ENCODE assay signal across 8 mouse cellular contexts in the genomic region with DNA sequence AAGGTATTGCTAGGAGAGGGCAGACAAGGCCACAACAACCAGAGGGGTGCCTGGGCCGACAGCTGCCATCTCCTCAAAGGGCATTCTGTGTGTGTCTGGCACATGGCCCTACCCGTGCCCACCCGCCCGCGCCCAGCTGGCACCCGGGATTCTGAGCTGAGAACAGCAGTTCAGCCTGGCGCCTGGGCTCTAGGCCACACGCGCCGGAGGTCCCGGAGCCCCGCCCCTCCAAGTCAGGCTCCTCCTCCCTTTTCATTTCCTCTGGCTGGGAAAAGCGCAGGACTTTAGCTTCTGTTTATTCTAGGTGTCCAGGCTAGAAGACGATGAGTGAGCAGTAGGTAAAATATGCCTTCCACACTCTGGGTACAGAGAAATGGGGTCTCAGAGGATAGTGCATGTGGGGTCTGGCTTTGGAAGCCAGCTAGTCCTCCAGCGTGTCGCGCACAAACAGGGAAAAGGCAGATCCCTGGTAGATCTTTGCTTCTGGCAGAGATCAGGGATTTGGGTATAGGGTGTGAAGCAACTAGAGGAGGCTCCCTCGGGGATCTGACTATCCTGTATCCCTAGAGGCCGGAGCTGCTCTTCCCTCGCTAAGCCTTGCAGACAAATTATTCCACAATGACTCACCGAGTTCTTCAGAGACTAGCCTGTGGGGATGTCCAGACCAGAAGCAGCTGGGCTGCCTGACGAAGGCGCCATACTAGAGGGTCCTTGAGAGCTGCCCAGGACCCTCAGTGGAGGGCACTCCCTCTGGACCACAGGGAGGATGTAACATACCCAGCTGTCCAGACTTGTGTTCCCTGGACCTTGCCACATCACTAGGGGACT. TPM values are rescaled to one million over a fixed set of nuclear protein-coding genes. Genes with fewer than 3 reads are reported as not detected.
A peak's percentile ranks its signal among the peaks of the same experiment; 100 is the strongest.
DNase-seq lines count a peak whose midpoint lies in the region; ATAC-seq and TF ChIP-seq lines count a peak whose summit lies in the region.

No protein-coding gene starts in this region.

- no peaks in the 10 kb centered on the region for H3K4me1 ChIP-seq in thymus, adult 2 months (replicated peaks; ENCODE audit: control insufficient read depth, insufficient read depth, low read length)
- H3K4me1 ChIP-seq in intestine, embryonic 15.5 days (replicated peaks), result peaks cover 48% of the 10 kb centered on the region
- peaks cover 43% of the 10 kb centered on the region for H3K4me1 ChIP-seq in limb, embryonic 12.5 days (replicated peaks)
- peaks cover 47% of the 10 kb centered on the region for H3K4me1 ChIP-seq in midbrain, embryonic 12.5 days

- H3K4me2 ChIP-seq in intestine, embryonic 15.5 days (replicated peaks), result peak overlapping the region; percentile 54
- H3K4me2 ChIP-seq in limb, embryonic 12.5 days, result peak overlapping the region; percentile 56
- H3K4me2 ChIP-seq in midbrain, embryonic 12.5 days (replicated peaks), result peak overlapping the region; percentile 47

- no peak for TF ChIP-seq POLR2A in thymus, adult 2 months (IDR thresholded peaks at IDR 0.05; ENCODE audit: control insufficient read depth, extremely low read depth, insufficient read depth, low read length, poor library complexity)

- no peak overlapping the region for H3K27ac ChIP-seq in thymus, adult 2 months (ENCODE audit: control insufficient read depth, insufficient read depth, low read length)
- peak overlapping the region; percentile 89 for H3K27ac ChIP-seq in intestine, embryonic 15.5 days
- no peak overlapping the region; the same call in 1 of the 2 replicates for H3K27ac ChIP-seq in limb, embryonic 12.5 days
- H3K27ac ChIP-seq in midbrain, embryonic 12.5 days (replicated peaks), result peak overlapping the region; percentile 49; the same call in 1 of the 2 replicates

- H3K9me3 ChIP-seq in intestine, embryonic 15.5 days, result no peaks in the 10 kb centered on the region
- H3K9me3 ChIP-seq in limb, embryonic 12.5 days, result no peaks in the 10 kb centered on the region
- H3K9me3 ChIP-seq in midbrain, embryonic 12.5 days, result no peaks in the 10 kb centered on the region

- no peak overlapping the region for H3K4me3 ChIP-seq in thymus, adult 2 months (ENCODE audit: control insufficient read depth, insufficient read depth, low read length)
- H3K4me3 ChIP-seq in intestine, embryonic 15.5 days (replicated peaks), result peak overlapping the region; percentile 20
- peak overlapping the region; percentile 27 for H3K4me3 ChIP-seq in limb, embryonic 12.5 days (replicated peaks)
- H3K4me3 ChIP-seq in midbrain, embryonic 12.5 days, result peak overlapping the region; percentile 22

- H3K27me3 ChIP-seq in thymus, adult 2 months (ENCODE audit: control insufficient read depth, insufficient read depth, low read length), result peaks cover 23% of the 10 kb centered on the region
- no peaks in the 10 kb centered on the region for H3K27me3 ChIP-seq in intestine, embryonic 15.5 days (replicated peaks)
- H3K27me3 ChIP-seq in limb, embryonic 12.5 days, result no peaks in the 10 kb centered on the region
- peaks cover 10% of the 10 kb centered on the region; the same call in 1 of the 2 replicates for H3K27me3 ChIP-seq in midbrain, embryonic 12.5 days

- H3K36me3 ChIP-seq in thymus, adult 2 months (ENCODE audit: control insufficient read depth, insufficient read depth, low read length), result no peaks in the 10 kb centered on the region
- H3K36me3 ChIP-seq in intestine, embryonic 15.5 days, result no peaks in the 10 kb centered on the region
- no peaks in the 10 kb centered on the region for H3K36me3 ChIP-seq in limb, embryonic 12.5 days
- no peaks in the 10 kb centered on the region for H3K36me3 ChIP-seq in midbrain, embryonic 12.5 days

- peak; percentile 15 for DNase-seq in thymus, adult 2 months
- no peak for DNase-seq in thymus, postnatal 10 days (ENCODE audit: low spot score in 2 of 2)
- peak; percentile 53 to 64 for DNase-seq in cerebellum, postnatal 36 days
- peak; percentile 74 for DNase-seq in gastrocnemius, postnatal 14 days
- peak; percentile 67 for DNase-seq in urinary bladder, postnatal 25 days (ENCODE audit: low spot score)

- ATAC-seq in intestine, embryonic 15.5 days, result peak; percentile 69
- ATAC-seq in limb, embryonic 12.5 days (ENCODE audit: insufficient number of reproducible peaks, insufficient read depth, low FRiP score, low TSS enrichment, low read depth), result no peak
- peak; percentile 30; the same call in 1 of the 2 replicates for ATAC-seq in midbrain, embryonic 12.5 days (ENCODE audit: low FRiP score, low read depth)

- WGBS in thymus, adult 2 months, result 10% methylated on average over 23 of the region's 23 CpGs
- 4% methylated on average over 23 of the region's 23 CpGs for WGBS in intestine, embryonic 15.5 days
- WGBS in limb, embryonic 12.5 days, result 4% methylated on average over 23 of the region's 23 CpGs
- WGBS in midbrain, embryonic 12.5 days, result 6% methylated on average over 23 of the region's 23 CpGs

- TF ChIP-seq CTCF in thymus, adult 2 months (IDR thresholded peaks at IDR 0.05; ENCODE audit: borderline replicate concordance, control insufficient read depth, extremely low read depth, insufficient read depth, low read length, poor library complexity), result no peak

- intact Hi-C loops in gastrocnemius, postnatal 14 days (cut with DNase I; ENCODE audit: low total_unique reads), result no loop called here

- H3K9ac ChIP-seq in intestine, embryonic 15.5 days, result peak overlapping the region; percentile 26
- peak overlapping the region; percentile 40; the same call in 1 of the 2 replicates for H3K9ac ChIP-seq in limb, embryonic 12.5 days (replicated peaks)
- peak overlapping the region; percentile 41 for H3K9ac ChIP-seq in midbrain, embryonic 12.5 days (replicated peaks)

RNA-seq across cellular contexts. Expression of a gene that starts 2.2 kb away (rescaled TPM):
- polyA plus RNA-seq in thymus, adult 2 months (2012; rRNA removed), result 11.8 and 14.0 TPM in 2 replicates
- 10 to 100 TPM; 15.5 to 17.4 TPM for total RNA-seq in gastrocnemius, postnatal 14 days (2021)
- 40.8 and 44.2 TPM in 2 replicates for polyA plus RNA-seq in intestine, embryonic 15.5 days (2015; fragmentation: Nextera tagmentation; extraction: Ambion mirVana)
- polyA plus RNA-seq in limb, embryonic 12.5 days (2016; fragmentation: Nextera tagmentation; extraction: Ambion mirVana), result 39.5 and 39.7 TPM in 2 replicates
- 52.4 and 53.8 TPM in 2 replicates for polyA plus RNA-seq in midbrain, embryonic 12.5 days (2016; fragmentation: Nextera tagmentation; extraction: Ambion mirVana)

RNA-seq across cellular contexts. Expression of a gene that starts 55.0 kb away (rescaled TPM):
- 6.6 and 11.8 TPM in 2 replicates for polyA plus RNA-seq in thymus, adult 2 months (2012; rRNA removed)
- under 1 TPM in 1 of 2 experiments, not detected in 1; 0.44 TPM for total RNA-seq in gastrocnemius, postnatal 14 days (2021)
- polyA plus RNA-seq in intestine, embryonic 15.5 days (2015; fragmentation: Nextera tagmentation; extraction: Ambion mirVana), result 1,145 and 3,143 TPM in 2 replicates
- not detected in 2 replicates for polyA plus RNA-seq in limb, embryonic 12.5 days (2016; fragmentation: Nextera tagmentation; extraction: Ambion mirVana)
- polyA plus RNA-seq in midbrain, embryonic 12.5 days (2016; fragmentation: Nextera tagmentation; extraction: Ambion mirVana), result not detected in 2 replicates

Comparison
In these comparisons a context has a peak if more than half of its experiments do, and no peak if none do; other contexts are left out.
1. DNase-seq: peak in thymus, adult 2 months (single experiment), cerebellum, postnatal 36 days (2 of 2), gastrocnemius, postnatal 14 days (single experiment) and urinary bladder, postnatal 25 days (single experiment); none in thymus, postnatal 10 days (0 of 2).
2. H3K27ac ChIP-seq: peak in intestine, embryonic 15.5 days (single experiment) and midbrain, embryonic 12.5 days (single experiment); none in thymus, adult 2 months (single experiment) and limb, embryonic 12.5 days (single experiment).
3. RNA of a gene that starts 55.0 kb away (polyA plus RNA-seq): 1,145 to 3,143 TPM in intestine, embryonic 15.5 days; 6.6 to 11.8 TPM in thymus, adult 2 months, not detected in midbrain, embryonic 12.5 days and not detected in limb, embryonic 12.5 days; every median in the first group is over 10 times any median in the second.
4. Peak in every context shown above with its lines, with median percentiles within 50 percentile points of each other: H3K4me2 ChIP-seq and H3K9ac ChIP-seq.